ENCODE assay signal across 21 mouse cellular contexts in the genomic region with DNA sequence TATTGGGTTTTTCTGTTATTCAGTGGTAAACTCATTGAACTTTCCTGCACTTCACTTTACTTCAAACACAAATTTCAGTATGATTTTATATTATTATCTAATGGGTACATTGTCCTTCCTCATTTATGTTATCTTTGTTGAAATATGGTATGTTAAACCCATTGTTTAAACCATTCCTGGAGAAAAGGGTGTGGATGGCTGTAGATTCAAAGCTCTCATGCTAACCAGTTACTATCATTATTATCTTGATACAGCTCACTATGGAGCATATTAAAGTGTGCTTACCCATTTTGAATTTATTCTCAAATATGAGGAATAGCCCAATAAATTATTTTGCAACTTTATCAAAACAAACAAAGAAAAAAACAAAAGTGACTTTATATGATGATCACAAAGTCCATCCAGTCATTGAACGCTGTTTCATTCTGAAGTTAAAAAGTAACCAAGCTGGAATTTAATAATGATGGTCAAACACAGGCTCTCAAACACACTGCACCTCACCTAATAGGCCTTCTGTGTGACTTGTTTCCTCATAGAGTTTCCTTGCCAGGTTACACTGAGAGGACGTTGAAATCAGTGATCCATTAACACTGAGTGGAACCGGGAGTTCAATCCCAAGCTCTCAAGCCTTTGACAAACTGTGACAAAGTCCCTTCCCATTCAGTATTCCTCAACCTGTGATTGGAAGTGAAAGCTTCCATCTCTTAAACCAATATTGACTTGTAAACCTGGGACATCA.
A peak's percentile ranks its signal among the peaks of the same experiment; 100 is the strongest.
DNase-seq lines count a peak whose midpoint lies in the region; ATAC-seq and TF ChIP-seq lines count a peak whose summit lies in the region.
"Had no signal": no experiment of that assay in that cellular context is flagged by ENCODE, and none has a peak within 500 bp of the region (broad histone marks: within the 10 kb centered on the region; RNA-seq: fewer than 3 reads in every experiment).

No protein-coding gene starts in this region.

- TF ChIP-seq CTCF in kidney, postnatal 0 days (IDR thresholded peaks at IDR 0.05; ENCODE audit: low read depth): no peak

- WGBS in intestine, embryonic 14.5 days: 87% methylated on average over 3 of the region's 3 CpGs
- 55% methylated on average over 3 of the region's 3 CpGs for WGBS in kidney, postnatal 0 days
- 65% methylated on average over 3 of the region's 3 CpGs for WGBS in stomach, embryonic 14.5 days

- peak; percentile 84 for ATAC-seq in intestine, embryonic 14.5 days (replicated peaks; ENCODE audit: low FRiP score, low TSS enrichment, low read depth)
- peak; percentile 63; the same call in 1 of the 2 replicates for ATAC-seq in kidney, postnatal 0 days (replicated peaks; ENCODE audit: low FRiP score, low read depth)
- ATAC-seq in stomach, embryonic 14.5 days (ENCODE audit: insufficient number of reproducible peaks, insufficient read depth, low FRiP score, low read depth): peak; percentile 75; the same call in 1 of the 2 replicates
- no peak for ATAC-seq in granulocyte monocyte progenitor cell, adult 5-6 weeks (replicated peaks; ENCODE audit: poor library complexity, severe bottlenecking)
- ATAC-seq: forebrain, embryonic 15.5 days; hindbrain, postnatal 0 days; midbrain, embryonic 13.5 days had no signal

- DNase-seq in kidney, adult 11 months: peak; percentile 23
- no peak for DNase-seq in kidney, postnatal 4 days
- DNase-seq in intestine, embryonic 14.5 days (ENCODE audit: low spot score): no peak
- no peak for DNase-seq in kidney, postnatal 0 days (ENCODE audit: low spot score)
- no peak for DNase-seq in adrenal gland, adult 8-10 months
- no peak for DNase-seq in right cerebral cortex, postnatal 10 days (ENCODE audit: low spot score in 2 of 2)
- DNase-seq: adrenal gland, postnatal 10 days; cerebellum, postnatal 10 days; gastrocnemius, postnatal 25 days; lung, postnatal 14 days; spleen, adult 18-20 months had no signal

- no peaks in the 10 kb centered on the region for H3K4me1 ChIP-seq in intestine, embryonic 14.5 days (replicated peaks; ENCODE audit: control insufficient read depth, insufficient read depth, low read length)
- H3K4me1 ChIP-seq in kidney, postnatal 0 days (replicated peaks; ENCODE audit: insufficient read depth, low read length): no peaks in the 10 kb centered on the region
- no peaks in the 10 kb centered on the region for H3K4me1 ChIP-seq in stomach, embryonic 14.5 days (ENCODE audit: control insufficient read depth, insufficient read depth, low read length)
- H3K4me1 ChIP-seq: embryonic facial prominence, embryonic 13.5 days; forebrain, embryonic 15.5 days; heart, embryonic 10.5 days; hindbrain, embryonic 10.5 days; limb, embryonic 15.5 days; midbrain, embryonic 13.5 days; neural tube, embryonic 12.5 days had no signal

- no peaks in the 10 kb centered on the region for H3K36me3 ChIP-seq in intestine, embryonic 14.5 days (ENCODE audit: control insufficient read depth, insufficient read depth, low read length)
- H3K36me3 ChIP-seq in kidney, postnatal 0 days (ENCODE audit: insufficient read depth, low read length): no peaks in the 10 kb centered on the region
- H3K36me3 ChIP-seq in stomach, embryonic 14.5 days (ENCODE audit: control insufficient read depth, insufficient read depth, low read length): no peaks in the 10 kb centered on the region
- H3K36me3 ChIP-seq: embryonic facial prominence, embryonic 13.5 days; forebrain, embryonic 15.5 days; heart, embryonic 10.5 days; hindbrain, embryonic 10.5 days; limb, embryonic 15.5 days; midbrain, embryonic 13.5 days; neural tube, embryonic 12.5 days had no signal

- H3K9me3 ChIP-seq in intestine, embryonic 14.5 days (ENCODE audit: control insufficient read depth, low read length): no peaks in the 10 kb centered on the region
- H3K9me3 ChIP-seq in kidney, postnatal 0 days (replicated peaks; ENCODE audit: low read length): no peaks in the 10 kb centered on the region
- 0 out of 2 replicates have a peak, but pooled peaks cover 3% of the 10 kb centered on the region for H3K9me3 ChIP-seq in stomach, embryonic 14.5 days (ENCODE audit: control insufficient read depth, low read depth, low read length)
- H3K9me3 ChIP-seq: embryonic facial prominence, embryonic 13.5 days; forebrain, embryonic 15.5 days; heart, embryonic 10.5 days; hindbrain, embryonic 10.5 days; limb, embryonic 15.5 days; midbrain, embryonic 13.5 days; neural tube, embryonic 12.5 days had no signal

- no peak overlapping the region for H3K9ac ChIP-seq in intestine, embryonic 14.5 days (ENCODE audit: low read length)
- no peak overlapping the region for H3K9ac ChIP-seq in kidney, postnatal 0 days (ENCODE audit: low read depth, low read length)
- H3K9ac ChIP-seq in stomach, embryonic 14.5 days (replicated peaks; ENCODE audit: low read depth, low read length): no peak overlapping the region
- H3K9ac ChIP-seq: embryonic facial prominence, embryonic 13.5 days; forebrain, embryonic 15.5 days; limb, embryonic 15.5 days; midbrain, embryonic 13.5 days; neural tube, embryonic 12.5 days had no signal

- no peak overlapping the region for H3K4me2 ChIP-seq in intestine, embryonic 14.5 days (ENCODE audit: low read length)
- H3K4me2 ChIP-seq in kidney, postnatal 0 days (ENCODE audit: low read length): no peak overlapping the region
- no peak overlapping the region for H3K4me2 ChIP-seq in stomach, embryonic 14.5 days (replicated peaks; ENCODE audit: low read depth, low read length)
- H3K4me2 ChIP-seq: embryonic facial prominence, embryonic 13.5 days; forebrain, embryonic 15.5 days; limb, embryonic 15.5 days; midbrain, embryonic 13.5 days; neural tube, embryonic 12.5 days had no signal

- no peak overlapping the region for H3K4me3 ChIP-seq in intestine, embryonic 14.5 days (ENCODE audit: low read depth, low read length)
- no peak overlapping the region for H3K4me3 ChIP-seq in kidney, postnatal 0 days (replicated peaks; ENCODE audit: low read depth, low read length)
- H3K4me3 ChIP-seq in stomach, embryonic 14.5 days (ENCODE audit: low read depth, low read length): no peak overlapping the region
- H3K4me3 ChIP-seq: embryonic facial prominence, embryonic 13.5 days; forebrain, embryonic 15.5 days; heart, embryonic 10.5 days; hindbrain, embryonic 10.5 days; limb, embryonic 15.5 days; midbrain, embryonic 13.5 days; neural tube, embryonic 12.5 days had no signal

- no peak overlapping the region for H3K27ac ChIP-seq in intestine, embryonic 14.5 days (ENCODE audit: low read depth)
- H3K27ac ChIP-seq in kidney, postnatal 0 days: no peak overlapping the region
- H3K27ac ChIP-seq in stomach, embryonic 14.5 days (ENCODE audit: low read length): no peak overlapping the region
- H3K27ac ChIP-seq: embryonic facial prominence, embryonic 13.5 days; forebrain, embryonic 15.5 days; heart, embryonic 10.5 days; hindbrain, embryonic 10.5 days; hindbrain, postnatal 0 days; limb, embryonic 15.5 days; midbrain, embryonic 13.5 days; neural tube, embryonic 12.5 days had no signal

- H3K27me3 ChIP-seq in intestine, embryonic 14.5 days (replicated peaks; ENCODE audit: control insufficient read depth, insufficient read depth, low read length): no peaks in the 10 kb centered on the region
- no peaks in the 10 kb centered on the region for H3K27me3 ChIP-seq in kidney, postnatal 0 days (ENCODE audit: insufficient read depth, low read length)
- no peaks in the 10 kb centered on the region for H3K27me3 ChIP-seq in stomach, embryonic 14.5 days (ENCODE audit: control insufficient read depth, insufficient read depth, low read length)
- H3K27me3 ChIP-seq: embryonic facial prominence, embryonic 13.5 days; forebrain, embryonic 15.5 days; limb, embryonic 15.5 days; midbrain, embryonic 13.5 days; neural tube, embryonic 12.5 days had no signal
